Mouse (Mus musculus) regulatory T cell (primary cell): ENCODE measurements at regions not wholly inside any gene's neighbourhood (a gene's known extent, or its start where the extent isn't known, plus 50 kb on each side); places are given as distances from the start of the nearest gene placed in this dataset.

Experiments used
- in situ Hi-C: fragments of 300-600 bp; cut with MboI, MseI; formaldehyde crosslinking; loops from one replicate; pipeline ENCODE4 v1.15.1; 2025; ENCODE audit warnings: high pct_unique_total_duplicates

DNA sequence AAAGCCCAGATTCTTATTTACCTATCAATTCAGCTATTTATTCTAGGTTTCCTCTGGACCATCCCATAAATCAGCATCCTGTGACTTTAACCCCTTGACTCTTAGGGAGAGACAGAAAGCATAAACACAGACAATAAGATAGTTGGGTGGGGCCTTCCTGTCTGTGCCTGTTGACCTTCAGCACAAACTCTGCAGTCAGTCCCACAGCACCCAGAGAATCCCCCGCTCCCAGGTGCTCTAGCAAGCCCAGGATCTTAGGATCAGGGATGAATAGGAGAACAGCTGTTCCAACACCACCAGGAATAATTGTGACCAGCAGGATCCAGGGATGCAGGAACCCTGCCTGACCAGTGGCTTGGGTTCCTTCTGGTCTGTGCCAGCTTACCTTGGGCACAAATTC is 107.8 kb downstream of the Basp1 start:
- in situ Hi-C loops, result no loop called here

DNA sequence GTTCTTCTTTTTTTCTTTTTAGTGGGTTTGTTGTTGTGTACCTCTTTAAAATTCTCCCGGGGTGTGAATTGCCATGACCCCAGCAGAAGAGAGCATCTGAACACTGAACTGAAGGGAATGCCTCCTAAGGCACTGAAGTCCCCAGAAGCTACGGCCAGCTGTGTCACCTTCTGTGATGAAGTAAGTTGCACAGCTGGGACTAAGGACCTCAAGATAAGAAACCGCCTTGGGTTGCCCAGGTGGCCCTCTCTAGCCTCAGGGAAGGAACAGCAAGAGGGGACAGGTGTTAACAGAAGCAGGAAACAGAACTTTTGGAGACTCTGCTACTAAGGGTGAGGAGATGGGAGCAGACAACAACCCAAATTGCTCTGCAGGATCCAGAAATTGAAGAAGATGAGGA is 110.2 kb downstream of the Basp1 start:
- in situ Hi-C loops, result no loop called here

DNA sequence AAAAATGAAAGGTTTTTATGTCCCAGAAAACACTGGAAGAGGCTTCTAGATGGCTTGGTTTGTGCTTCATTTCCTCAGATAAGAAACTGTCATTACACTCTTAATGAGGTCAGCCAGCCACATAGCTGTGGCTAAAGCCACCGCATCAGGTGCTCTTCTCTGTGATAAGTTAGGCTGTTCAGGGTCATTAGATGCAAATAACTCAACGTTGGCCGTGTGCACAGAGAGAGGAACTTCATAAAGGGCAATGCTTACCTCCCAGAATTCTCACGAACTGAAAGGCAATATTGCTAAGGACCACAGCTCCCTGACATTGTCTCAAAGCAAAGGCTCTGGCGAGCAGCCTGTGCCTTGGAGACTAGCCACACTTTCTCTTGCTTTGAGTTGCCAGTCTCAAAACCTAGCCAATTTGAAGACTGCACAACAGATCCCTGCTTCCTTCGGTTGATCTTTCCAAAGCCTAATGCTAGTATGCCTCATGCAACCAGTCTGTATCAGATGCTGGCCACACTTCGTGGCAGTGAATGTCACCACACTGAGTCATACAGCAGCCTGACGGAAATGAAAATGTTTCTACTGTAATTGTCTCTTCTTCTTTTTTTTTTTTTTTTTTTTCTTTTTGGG is 110.8 kb downstream of the Basp1 start:
- in situ Hi-C loops, result no loop called here

DNA sequence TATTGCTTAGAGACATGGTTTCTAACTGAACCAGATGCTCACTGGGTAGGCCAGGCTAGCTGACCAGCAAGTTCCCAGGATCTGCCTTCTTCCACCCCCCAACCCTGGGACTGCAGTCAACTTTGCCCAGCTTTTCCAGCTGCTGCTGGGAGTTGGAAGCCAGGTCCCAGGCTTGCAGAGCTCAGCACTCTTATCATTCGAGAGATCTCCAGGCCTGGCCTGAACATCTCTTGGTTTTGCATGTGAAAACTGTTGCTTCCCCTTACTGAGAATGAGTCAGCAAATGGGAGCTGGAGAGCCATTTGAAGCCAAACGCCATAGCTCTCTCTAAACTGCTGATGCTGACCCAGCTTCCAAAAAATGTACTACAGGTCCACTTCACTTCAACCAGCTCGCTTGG is 111.8 kb downstream of the Basp1 start:
- in situ Hi-C loops, result no loop called here

DNA sequence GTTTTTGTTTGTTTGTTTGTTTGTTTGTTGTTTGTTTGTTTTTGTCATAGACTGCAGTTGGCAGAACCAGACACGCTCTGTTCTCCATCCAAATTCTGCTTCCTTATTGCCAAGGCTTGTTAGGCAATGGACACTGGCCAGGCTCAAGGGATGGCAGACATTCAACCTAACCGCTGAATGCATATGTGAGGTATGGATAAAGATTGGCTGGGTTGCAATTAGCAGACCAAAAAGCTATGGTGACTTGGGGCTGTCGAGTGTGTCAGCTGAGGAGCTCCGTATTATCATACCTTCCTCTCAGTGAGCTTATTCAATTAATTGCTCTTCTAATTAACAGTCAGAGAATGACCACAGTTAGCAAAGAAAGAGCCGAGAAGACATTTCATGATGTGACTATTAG is 116.3 kb downstream of the Basp1 start:
- in situ Hi-C loops, result no loop called here

DNA sequence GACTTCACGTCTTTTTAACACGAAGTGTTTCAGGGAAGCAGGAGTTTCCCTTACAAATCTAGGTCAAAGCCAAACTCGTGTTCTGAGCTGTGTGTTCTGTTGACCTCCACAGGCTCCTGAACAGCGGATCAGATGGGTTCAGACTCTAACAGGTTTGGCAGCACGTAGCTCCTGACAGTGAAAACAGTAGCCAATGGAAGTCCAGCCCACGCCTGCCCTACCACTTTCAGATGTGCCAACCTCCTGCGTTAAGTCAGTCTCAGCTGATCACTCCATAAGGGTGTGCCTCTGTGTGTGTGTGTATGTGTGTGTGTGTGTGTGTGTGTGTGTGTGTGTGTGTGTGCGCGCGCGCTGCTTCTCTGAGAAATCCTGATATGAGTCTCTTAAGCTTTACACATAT is 116.8 kb downstream of the Basp1 start:
- in situ Hi-C loops, result no loop called here

DNA sequence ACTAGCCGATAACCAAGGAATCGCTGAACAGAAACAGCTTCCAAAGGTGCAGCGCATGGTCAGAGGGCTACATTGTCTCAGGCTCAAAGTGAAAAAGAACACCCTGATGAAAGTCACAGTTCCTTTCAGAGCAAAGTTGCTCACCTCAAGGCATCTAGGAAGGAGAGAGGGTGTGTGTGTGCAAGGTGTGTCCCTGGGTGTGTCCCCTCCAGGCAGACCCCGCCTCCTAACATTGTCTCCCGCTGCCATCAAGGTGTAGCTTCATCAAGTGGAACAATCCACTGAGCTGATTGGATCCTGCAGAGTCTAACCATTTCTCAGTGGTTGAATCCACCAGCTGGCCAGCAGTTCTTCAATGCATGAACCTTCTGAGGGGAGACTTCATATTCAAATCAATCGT is 117.8 kb downstream of the Basp1 start:
- in situ Hi-C loops, result no loop called here

DNA sequence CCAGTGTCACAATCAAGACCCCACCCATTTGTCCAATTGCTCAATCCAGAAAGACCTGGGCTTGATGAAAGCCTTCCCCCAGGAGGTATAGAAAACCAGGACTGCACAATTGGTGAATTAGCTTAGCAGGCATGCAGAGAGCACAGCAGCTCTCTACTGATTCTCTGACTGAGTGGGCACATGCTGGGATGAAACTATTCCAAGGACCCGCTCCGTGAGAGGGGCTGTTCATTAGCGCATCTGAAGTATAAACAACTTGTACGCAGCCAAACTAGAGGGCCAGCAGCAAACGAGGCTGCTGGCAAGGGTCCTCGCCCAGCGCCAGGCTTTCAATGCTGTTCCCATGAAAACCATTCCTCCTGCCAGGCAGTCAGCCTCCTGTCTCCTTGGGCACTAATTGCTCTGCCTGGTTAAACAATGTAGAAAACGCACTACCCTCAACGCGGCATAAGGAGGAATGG is 122.3 kb downstream of the Basp1 start:
- in situ Hi-C loops, result no loop called here

DNA sequence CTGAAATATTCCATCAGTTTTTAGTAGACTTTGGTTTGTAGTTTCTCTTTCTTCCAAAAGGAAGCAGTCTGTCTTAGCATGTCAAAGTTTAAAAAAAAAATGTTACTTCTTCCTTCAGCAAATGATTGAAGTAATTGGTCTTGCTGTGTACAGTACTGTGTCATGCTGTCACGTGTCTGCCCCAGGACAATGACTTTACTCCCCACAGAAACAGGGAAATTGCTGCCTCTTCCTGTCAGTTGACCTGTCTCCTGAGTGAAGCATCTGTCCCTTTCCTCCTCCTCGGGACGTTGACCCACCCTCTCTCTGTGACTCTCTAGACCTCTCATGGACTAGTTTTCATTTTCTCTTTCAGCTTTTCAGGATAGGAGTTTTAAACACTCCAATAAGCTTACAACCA is 125.7 kb downstream of the Basp1 start:
- in situ Hi-C loops, result loop anchor here (10.0 kb wide), 1 partner anchor 153 kb away; no protein-coding TSS in a partner anchor

DNA sequence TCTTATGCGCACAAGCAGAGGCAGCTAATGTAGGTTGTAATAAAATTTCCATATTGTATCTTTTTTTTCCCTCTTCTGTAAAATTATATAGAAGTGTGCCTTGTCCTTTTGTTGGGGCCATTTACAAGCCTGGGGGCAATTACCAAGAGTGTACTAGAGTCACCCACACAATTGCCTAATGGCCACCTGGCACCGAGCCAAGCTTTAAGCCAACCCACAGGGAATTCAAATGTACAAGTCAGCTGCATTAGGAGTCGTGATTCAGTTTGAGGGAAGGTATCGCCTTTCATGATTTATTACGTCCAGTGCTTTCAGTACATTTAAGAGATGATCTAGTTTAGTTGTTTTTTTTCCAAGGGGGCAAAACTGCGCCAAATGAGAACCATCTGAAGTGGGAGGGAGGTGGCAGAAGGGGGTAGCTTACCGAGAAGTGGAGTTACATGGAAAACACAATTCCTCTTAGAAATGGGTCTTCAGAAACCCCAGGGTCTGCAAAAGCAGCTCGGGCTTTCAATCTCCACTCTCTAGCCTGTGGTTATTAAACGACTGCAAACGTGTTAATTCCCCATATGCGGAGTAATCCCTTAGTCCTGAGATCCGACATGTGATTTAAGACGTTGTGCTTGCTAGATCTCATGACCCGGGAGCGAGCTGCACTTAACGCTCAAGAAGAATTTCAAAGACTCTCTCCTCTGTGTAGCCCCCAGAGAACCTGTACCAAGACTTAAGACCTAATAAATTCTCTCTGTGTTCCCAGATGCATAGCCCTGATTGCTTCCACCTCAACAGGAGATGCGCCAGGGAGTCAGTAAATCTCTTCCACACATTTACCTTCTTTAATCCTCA is 129.0 kb downstream of the Basp1 start:
- in situ Hi-C loops, result loop anchor here (10.0 kb wide), 1 partner anchor 150 kb away; no protein-coding TSS in a partner anchor

DNA sequence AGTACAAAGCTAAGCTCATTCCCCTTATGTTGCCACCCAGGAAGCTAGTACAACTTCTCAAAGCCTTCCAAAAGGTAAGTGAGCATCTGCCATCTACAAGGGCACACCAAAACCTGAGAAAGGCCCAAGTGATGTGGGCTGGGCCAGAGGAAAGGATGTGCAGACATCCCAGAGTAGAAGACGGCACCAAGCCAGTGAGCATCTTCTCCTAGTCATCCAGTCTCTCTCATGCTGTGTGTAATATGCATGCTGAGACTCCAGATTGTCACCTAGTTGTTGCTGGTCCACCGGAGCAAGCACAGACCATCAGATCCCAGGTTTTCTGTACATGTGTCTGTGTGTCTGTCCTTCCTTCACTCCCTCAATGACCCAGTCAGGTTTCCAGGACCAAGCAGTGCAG is 129.9 kb downstream of the Basp1 start:
- in situ Hi-C loops, result loop anchor here (10.0 kb wide), 1 partner anchor 149 kb away; no protein-coding TSS in a partner anchor

DNA sequence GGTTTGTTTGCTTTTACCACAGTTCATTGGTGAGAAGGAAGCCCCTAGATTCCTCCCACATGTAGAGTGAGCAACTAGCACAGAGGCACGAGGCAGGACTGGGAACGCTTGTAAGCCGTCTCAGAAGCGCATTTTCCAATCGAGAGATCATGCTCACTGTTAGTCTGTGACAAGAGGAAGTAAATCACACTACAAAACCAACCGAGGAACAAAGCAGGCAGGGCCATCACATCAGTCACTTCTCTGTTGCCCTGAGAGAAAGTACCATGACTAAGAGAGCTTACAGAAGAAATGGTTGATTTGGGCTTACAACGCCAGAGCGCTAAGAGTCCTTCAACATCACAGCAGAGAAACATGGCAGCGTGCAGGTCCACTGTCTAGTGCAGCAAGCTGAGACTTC is 131.2 kb downstream of the Basp1 start:
- in situ Hi-C loops, result loop anchor here (10.0 kb wide), 1 partner anchor 148 kb away; no protein-coding TSS in a partner anchor

DNA sequence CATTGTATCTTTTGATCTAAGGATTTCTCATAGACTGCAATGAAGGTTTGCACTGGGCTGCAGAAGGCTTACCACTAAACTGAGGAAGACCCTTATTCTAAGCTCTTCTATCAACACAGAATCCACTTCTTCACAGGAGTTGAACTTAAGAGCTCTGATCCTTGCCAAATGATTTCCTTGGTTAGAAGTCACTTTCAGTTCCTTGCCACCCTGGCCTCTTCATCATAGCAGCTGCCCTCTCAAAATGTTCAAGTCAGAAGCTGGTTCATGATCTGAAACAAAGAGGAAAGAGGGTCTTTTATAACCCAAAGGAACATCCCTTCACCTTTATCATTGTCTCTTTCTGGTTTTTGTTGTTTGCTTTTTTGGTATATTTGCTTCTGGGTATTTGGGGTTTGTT is 131.6 kb downstream of the Basp1 start:
- in situ Hi-C loops, result loop anchor here (10.0 kb wide), 1 partner anchor 147 kb away; no protein-coding TSS in a partner anchor

DNA sequence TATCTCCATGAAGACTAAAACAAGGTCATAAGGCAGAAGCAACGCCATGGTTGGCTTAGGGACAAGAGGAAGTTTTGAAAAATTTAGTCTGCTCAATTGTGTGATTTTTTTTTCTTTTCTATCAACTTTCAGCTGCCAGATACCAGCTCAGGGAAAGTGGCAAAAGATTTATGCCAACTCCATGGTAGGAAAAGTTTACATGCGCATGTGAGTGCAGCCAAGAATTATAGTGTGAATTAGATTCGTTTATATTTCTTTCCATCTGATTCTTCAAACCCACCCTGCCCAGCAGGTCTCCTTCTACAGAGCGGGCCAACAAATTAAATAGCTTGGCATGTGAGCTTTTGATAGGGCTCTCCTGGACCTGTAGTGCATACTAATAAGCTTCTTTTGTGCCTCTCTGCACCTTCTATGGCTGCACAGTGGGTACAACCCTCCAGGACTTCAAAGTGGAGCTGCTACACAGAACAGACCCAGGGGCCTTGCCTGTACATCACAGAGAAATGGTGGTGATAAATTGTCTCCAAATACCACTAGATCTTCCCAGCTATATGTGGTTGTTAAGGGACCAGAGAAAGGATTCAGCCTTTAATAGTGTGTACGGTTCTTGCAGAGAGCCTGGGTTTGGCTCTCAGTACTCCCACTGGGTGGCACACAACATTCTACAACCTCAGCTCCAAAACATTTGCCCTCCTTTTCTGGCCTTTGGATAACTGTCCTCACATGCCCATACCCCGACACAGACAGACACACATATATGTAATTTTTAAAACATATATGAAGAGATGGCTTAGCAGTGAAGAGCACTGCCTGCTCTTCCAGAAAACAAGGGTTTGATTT is 135.0 kb downstream of the Basp1 start:
- in situ Hi-C loops, result loop anchor here (10.0 kb wide), 1 partner anchor 436 kb away; no protein-coding TSS in a partner anchor

DNA sequence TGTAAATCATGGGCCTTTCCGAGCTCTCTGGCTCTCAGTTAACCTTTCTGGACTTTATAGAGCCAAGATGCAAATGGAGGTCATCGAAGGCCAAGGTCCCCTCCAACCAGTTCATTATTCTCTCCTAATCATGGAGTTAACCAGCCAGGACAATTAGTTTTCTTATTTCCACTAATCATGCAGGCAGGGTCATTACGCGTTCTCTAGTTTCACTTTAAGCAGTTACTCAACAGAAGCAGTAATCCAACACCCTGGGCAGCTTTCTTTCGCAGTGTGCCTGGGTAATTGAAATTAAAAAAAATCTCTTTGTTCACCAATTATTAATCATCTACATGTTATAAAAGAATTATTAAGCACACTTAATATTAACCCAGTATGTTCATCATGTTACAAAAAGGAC is 137.3 kb downstream of the Basp1 start:
- in situ Hi-C loops, result loop anchor here (10.0 kb wide), 1 partner anchor 439 kb away; no protein-coding TSS in a partner anchor

DNA sequence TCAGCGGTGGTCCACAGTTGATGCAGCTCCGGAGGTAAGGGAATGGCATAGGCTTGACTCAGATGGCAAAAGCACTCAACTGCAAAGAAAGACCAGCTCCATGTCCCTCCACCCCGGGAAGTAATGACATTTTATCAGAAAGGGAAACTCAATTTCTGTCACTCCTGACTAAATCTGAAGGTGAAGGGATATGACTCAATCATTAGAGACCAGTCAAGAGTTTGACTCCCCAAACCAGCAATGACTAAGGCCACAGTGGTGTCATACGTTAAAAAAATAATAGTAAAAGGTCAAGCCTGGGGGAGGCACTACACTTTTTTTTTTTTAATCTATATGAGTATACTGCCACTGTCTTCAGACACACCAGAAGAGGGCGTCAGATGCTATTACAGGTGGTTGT is 141.7 kb downstream of the Basp1 start:
- in situ Hi-C loops, result loop anchor here (10.0 kb wide), 1 partner anchor 443 kb away; no protein-coding TSS in a partner anchor

DNA sequence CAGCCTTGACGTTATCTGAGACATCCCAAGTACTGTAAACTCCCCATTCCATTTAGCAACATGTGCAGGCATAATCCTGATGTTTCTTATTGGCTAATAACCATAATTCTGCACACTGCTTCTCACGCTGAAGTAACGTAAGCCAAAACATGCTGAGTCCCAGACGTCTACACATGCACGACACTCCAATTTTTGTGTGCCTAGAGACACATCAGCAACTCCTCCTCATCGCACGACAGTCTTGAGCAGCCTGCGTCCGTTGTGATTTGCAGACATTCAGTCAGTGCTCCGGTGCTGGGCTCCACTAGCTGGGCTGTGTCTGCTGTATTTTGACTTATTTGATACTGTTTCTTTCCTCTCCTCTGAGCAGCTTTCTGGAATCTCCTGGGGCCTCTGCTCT is 143.2 kb downstream of the Basp1 start:
- in situ Hi-C loops, result loop anchor here (10.0 kb wide), 1 partner anchor 444 kb away; no protein-coding TSS in a partner anchor

DNA sequence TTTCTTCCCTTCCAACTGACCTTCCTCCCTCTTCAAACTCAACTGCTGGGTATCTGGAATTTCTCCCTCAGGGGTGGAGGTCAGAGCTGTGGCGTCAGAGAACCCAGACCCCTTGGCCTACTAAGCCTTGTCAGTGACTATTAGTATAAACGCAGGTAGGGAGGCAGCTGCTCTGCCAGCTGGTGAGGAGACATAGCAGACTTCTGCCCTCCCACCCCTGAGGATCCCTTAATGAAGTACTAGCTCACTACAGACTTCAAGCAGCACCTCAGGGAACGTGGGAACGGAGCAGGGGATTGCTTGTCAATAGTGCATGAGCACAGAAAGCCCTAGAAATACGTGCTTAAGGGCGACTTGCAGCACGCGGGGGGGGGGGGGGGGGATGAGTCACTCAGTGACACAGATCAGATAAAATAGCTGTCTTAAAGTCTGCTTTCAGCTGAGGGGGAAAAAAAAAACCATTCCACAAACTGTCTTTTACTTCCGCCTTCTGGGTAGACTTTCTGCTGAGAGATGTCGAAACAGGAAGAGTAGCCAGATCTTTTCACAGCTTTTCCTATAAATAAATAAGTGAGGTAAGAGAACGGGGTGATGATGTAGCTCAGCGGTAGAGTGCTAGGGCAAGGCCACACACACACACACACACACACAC is 144.1 kb downstream of the Basp1 start:
- in situ Hi-C loops, result no loop called here

DNA sequence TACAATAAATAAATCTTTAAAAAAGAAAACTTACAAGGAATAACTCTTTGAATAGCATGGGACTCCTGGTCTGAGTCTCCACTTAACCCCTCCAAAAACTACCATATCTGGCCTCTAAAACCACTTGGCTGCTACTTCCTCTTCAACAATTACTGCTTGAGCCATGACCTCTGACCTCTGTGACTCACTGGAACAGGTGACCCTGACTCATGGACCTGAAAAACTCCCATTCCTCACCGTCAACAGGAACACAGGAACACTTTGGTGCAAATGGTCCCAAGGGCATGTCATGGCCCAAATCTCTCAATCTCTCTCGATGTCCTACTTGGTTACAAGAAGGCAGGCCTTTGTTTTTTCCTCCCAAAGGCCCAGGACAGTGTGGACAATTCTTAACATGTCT is 145.1 kb downstream of the Basp1 start:
- in situ Hi-C loops, result no loop called here

DNA sequence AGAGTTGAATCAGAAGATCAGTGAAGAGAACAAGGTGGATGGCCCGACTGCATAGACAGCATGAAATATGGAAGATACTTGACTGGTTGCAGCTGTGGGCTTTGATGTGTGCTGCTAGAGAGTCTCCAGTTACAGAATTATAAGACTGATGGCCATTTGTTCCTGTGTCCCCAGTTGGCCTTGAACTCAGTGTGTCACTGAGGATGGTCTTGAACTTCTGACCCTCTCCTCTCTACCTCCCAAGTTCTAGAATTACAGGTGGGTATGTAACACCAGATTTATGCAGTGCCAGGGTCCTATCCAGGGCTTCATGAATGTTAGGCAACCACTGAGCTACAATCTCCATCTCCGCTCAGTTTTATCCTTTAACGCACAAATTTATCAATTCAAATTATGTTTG is 146.1 kb downstream of the Basp1 start:
- in situ Hi-C loops, result no loop called here
